Mouse (Mus musculus) thymus, postnatal 14 days (tissue): Measurements from ENCODE around the gene Rabgef1.
"Not testable (repeated sequence)": the region's sequence is repeated elsewhere in the genome, so short reads cannot be mapped to it uniquely, and the experiment has no call there.

ENCODE experiments used
- DNase-seq: peaks from one replicate; pipeline ENCODE4 v3.0.0; 2021

Gene Rabgef1

GRCm38 (mm10) chr5:130218336-130218735, 46.7 kb downstream of the Rabgef1 start:
- DNase-seq: no peak

GRCm38 (mm10) chr5:130221316-130221715, 49.7 kb downstream of the Rabgef1 start:
- no peak for DNase-seq

- no peak for DNase-seq
Observed at GRCm38 (mm10) chr5:130221760-130222145, 50.2 kb downstream of the Rabgef1 start.

GRCm38 (mm10) chr5:130222146-130223004, 50.8 kb downstream of the Rabgef1 start:
- DNase-seq: peak; percentile 97

GRCm38 (mm10) chr5:130226790-130227189, 55.2 kb downstream of the Rabgef1 start:
- DNase-seq: no peak

GRCm38 (mm10) chr5:130228120-130228519, 56.5 kb downstream of the Rabgef1 start:
- DNase-seq: no peak

- no peak for DNase-seq
Observed at GRCm38 (mm10) chr5:130236302-130236701, 64.7 kb downstream of the Rabgef1 start.

- no peak for DNase-seq
Observed at GRCm38 (mm10) chr5:130239236-130239635, 67.6 kb downstream of the Rabgef1 start.

- no peak for DNase-seq
Observed at GRCm38 (mm10) chr5:130239856-130240255, 68.3 kb downstream of the Rabgef1 start.

GRCm38 (mm10) chr5:130241426-130241825, 69.8 kb downstream of the Rabgef1 start:
- no peak for DNase-seq

- no peak for DNase-seq
Observed at GRCm38 (mm10) chr5:130247823-130248222, 76.2 kb downstream of the Rabgef1 start.

GRCm38 (mm10) chr5:130254164-130255016, 82.8 kb downstream of the Rabgef1 start:
- peak; percentile 14 for DNase-seq

GRCm38 (mm10) chr5:130255017-130255720, 83.6 kb downstream of the Rabgef1 start, which contains the start of the genes Sbds and Tyw1:
Sbds (minus strand) TSS chr5:130255530.
Tyw1 (plus strand) TSS chr5:130255619.
- peak; percentile 98 for DNase-seq

- not testable (repeated sequence) for DNase-seq
Observed at GRCm38 (mm10) chr5:130255799-130256525, 84.4 kb downstream of the Rabgef1 start.

- peak; percentile 94 for DNase-seq
Observed at GRCm38 (mm10) chr5:130256678-130257271, 85.2 kb downstream of the Rabgef1 start.

- no peak for DNase-seq
Observed at GRCm38 (mm10) chr5:130257303-130257702, 85.7 kb downstream of the Rabgef1 start.

- no peak for DNase-seq
Observed at GRCm38 (mm10) chr5:130263454-130263853, 91.9 kb downstream of the Rabgef1 start.
